Mouse (Mus musculus) limb, embryonic 10.5 days (tissue): ENCODE measurements around the gene Tspan33. TPM values are rescaled to one million over a fixed set of nuclear protein-coding genes. Genes with fewer than 3 reads are reported as not detected.

Experiments
- DNase-seq: peaks from one replicate; pipeline ENCODE4 v3.0.0-alpha.2; 2017; ENCODE audit warnings: low spot score
- H3K27ac ChIP-seq: fragments of 300-500 bp; sonication (generic); 2 replicates; pipeline ENCODE4 v1.5.1; 2016; ENCODE audit warnings: mild to moderate bottlenecking
- H3K27me3 ChIP-seq: fragments of 300-500 bp; sonication (generic); 2 replicates; pipeline ENCODE4 v1.6.1; 2016; ENCODE audit warnings: low read depth, mild to moderate bottlenecking; ENCODE audit not compliant: poor library complexity, severe bottlenecking
- H3K36me3 ChIP-seq: fragments of 300-500 bp; sonication (generic); 2 replicates; pipeline ENCODE4 v1.6.1; 2016; ENCODE audit warnings: mild to moderate bottlenecking, moderate library complexity
- H3K4me1 ChIP-seq: fragments of 300-500 bp; sonication (generic); 2 replicates; pipeline ENCODE4 v1.6.1; 2016
- H3K4me3 ChIP-seq: fragments of 300-500 bp; sonication (generic); 2 replicates; pipeline ENCODE4 v1.5.1; 2016; ENCODE audit warnings: mild to moderate bottlenecking, moderate library complexity
- H3K9me3 ChIP-seq: fragments of 300-500 bp; sonication (generic); replicated peaks from 2 replicates; pipeline ENCODE4 v1.6.1; 2016; ENCODE audit warnings: mild to moderate bottlenecking
- WGBS: fragments of 180-500 bp; shearing (Covaris S2); methylation state at CpG from one replicate; pipeline ENCODE4 v1.1.7; 2016; 5-methylcytosine and 5-hydroxymethylcytosine counted together
- polyA plus RNA-seq: library from polyadenylated mRNA; unstranded; fragments of >200 nt; fragmentation: Nextera tagmentation; extraction: Ambion mirVana; gene quantifications from 2 replicates; pipeline ENCODE4 v1.2.1, GENCODE M21; 2016

Gene Tspan33
- polyA plus RNA-seq, 1 experiment from 2014 or later = 7.0 TPM

GRCm38 (mm10) chr6:29707902-29708301, 13.9 kb downstream of the Tspan33 start:
- Histone ChIP-seq H3K4me3 (no peak overlapping the region), H3K27ac (no peak overlapping the region), H3K4me1 (peaks cover 39% of the 10 kb centered on the region), H3K36me3 (no peaks in the 10 kb centered on the region), H3K27me3 (no peaks in the 10 kb centered on the region), H3K9me3 (no peaks in the 10 kb centered on the region)
- WGBS = 9% methylated on average over 2 of the region's 2 CpGs
- no peak for DNase-seq

GRCm38 (mm10) chr6:29711318-29711717, 17.3 kb downstream of the Tspan33 start:
- DNase-seq = peak; percentile 51
- 52% methylated on average over 3 of the region's 3 CpGs for WGBS

GRCm38 (mm10) chr6:29712011-29712584, 18.1 kb downstream of the Tspan33 start:
- H3K9me3 ChIP-seq = no peaks in the 10 kb centered on the region
- WGBS = 59% methylated on average over 3 of the region's 3 CpGs
- H3K36me3 ChIP-seq = no peaks in the 10 kb centered on the region
- H3K4me3 ChIP-seq = no peak overlapping the region
- H3K27me3 ChIP-seq = peaks cover 7% of the 10 kb centered on the region
- 0 out of 2 replicates have a peak overlapping the region, but pooled peaks have one; percentile 21 for H3K27ac ChIP-seq
- no peak for DNase-seq
- H3K4me1 ChIP-seq = peaks cover 47% of the 10 kb centered on the region

More at GRCm38 (mm10) chr6:29711318-29711717, 17.3 kb downstream of the Tspan33 start:
- Histone ChIP-seq H3K4me1 (peaks cover 39% of the 10 kb centered on the region), H3K4me3 (no peak overlapping the region), H3K36me3 (no peaks in the 10 kb centered on the region), H3K9me3 (no peaks in the 10 kb centered on the region), H3K27ac (no peak overlapping the region), H3K27me3 (no peaks in the 10 kb centered on the region)

GRCm38 (mm10) chr6:29716624-29717365, 22.8 kb downstream of the Tspan33 start:
- 69% methylated on average over 10 of the region's 10 CpGs for WGBS
- Histone ChIP-seq H3K36me3 (no peaks in the 10 kb centered on the region), H3K27ac (no peak overlapping the region), H3K9me3 (no peaks in the 10 kb centered on the region), H3K27me3 (peaks cover 21% of the 10 kb centered on the region), H3K4me1 (peaks cover 42% of the 10 kb centered on the region), H3K4me3 (no peak overlapping the region)
- no peak for DNase-seq

- Histone ChIP-seq H3K27me3 (peaks cover 21% of the 10 kb centered on the region), H3K27ac (peak overlapping the region; percentile 84; the same call in 1 of the 2 replicates), H3K4me3 (peak overlapping the region; percentile 48), H3K4me1 (peaks cover 40% of the 10 kb centered on the region), H3K36me3 (no peaks in the 10 kb centered on the region), H3K9me3 (no peaks in the 10 kb centered on the region)
- DNase-seq = no peak
- WGBS = 60% methylated on average over 10 of the region's 10 CpGs
Observed at GRCm38 (mm10) chr6:29717541-29717940, 23.5 kb downstream of the Tspan33 start.

GRCm38 (mm10) chr6:29717952-29718521, 24.0 kb downstream of the Tspan33 start:
- peaks cover 21% of the 10 kb centered on the region for H3K27me3 ChIP-seq
- DNase-seq = no peak
- no peaks in the 10 kb centered on the region for H3K36me3 ChIP-seq
- no peaks in the 10 kb centered on the region for H3K9me3 ChIP-seq
- peak overlapping the region; percentile 84 for H3K27ac ChIP-seq
- H3K4me1 ChIP-seq = peaks cover 40% of the 10 kb centered on the region
- H3K4me3 ChIP-seq = peak overlapping the region; percentile 48
- WGBS = 14% methylated on average over 14 of the region's 14 CpGs

GRCm38 (mm10) chr6:29718894-29719329, 24.9 kb downstream of the Tspan33 start:
- Histone ChIP-seq H3K4me3 (peak overlapping the region; percentile 48), H3K4me1 (peaks cover 42% of the 10 kb centered on the region), H3K27ac (peak overlapping the region; percentile 84), H3K9me3 (no peaks in the 10 kb centered on the region), H3K36me3 (no peaks in the 10 kb centered on the region), H3K27me3 (peaks cover 21% of the 10 kb centered on the region)
- whole genome bisulfite sequencing = 2% methylated on average over 15 of the region's 15 CpGs
- DNase-seq = peak; percentile 78

- no peak overlapping the region for H3K27ac ChIP-seq
- H3K27me3 ChIP-seq = peaks cover 16% of the 10 kb centered on the region
- WGBS = 74% methylated on average over 2 of the region's 2 CpGs
- H3K4me1 ChIP-seq = peaks cover 36% of the 10 kb centered on the region
- no peak for DNase-seq
- H3K36me3 ChIP-seq = no peaks in the 10 kb centered on the region
- no peaks in the 10 kb centered on the region for H3K9me3 ChIP-seq
- no peak overlapping the region for H3K4me3 ChIP-seq
Observed at GRCm38 (mm10) chr6:29721890-29722289, 27.9 kb downstream of the Tspan33 start.

- DNase-seq = no peak
- WGBS = 91% methylated on average over 1 of the region's 1 CpGs
Observed at GRCm38 (mm10) chr6:29726576-29727200, 32.7 kb downstream of the Tspan33 start.

GRCm38 (mm10) chr6:29728035-29728434, 34.0 kb downstream of the Tspan33 start:
- H3K27me3 ChIP-seq = no peaks in the 10 kb centered on the region
- no peak for DNase-seq
- WGBS = 85% methylated on average over 3 of the region's 3 CpGs
- peaks cover 7% of the 10 kb centered on the region for H3K4me1 ChIP-seq
- no peak overlapping the region for H3K27ac ChIP-seq
- no peak overlapping the region for H3K4me3 ChIP-seq
- H3K36me3 ChIP-seq = no peaks in the 10 kb centered on the region
- H3K9me3 ChIP-seq = no peaks in the 10 kb centered on the region

More at GRCm38 (mm10) chr6:29726576-29727200, 32.7 kb downstream of the Tspan33 start:
- Histone ChIP-seq H3K36me3 (no peaks in the 10 kb centered on the region), H3K4me3 (no peak overlapping the region), H3K9me3 (no peaks in the 10 kb centered on the region), H3K4me1 (peaks cover 2% of the 10 kb centered on the region; the same call in 1 of the 2 replicates), H3K27me3 (no peaks in the 10 kb centered on the region), H3K27ac (no peak overlapping the region)

GRCm38 (mm10) chr6:29729491-29729890, 35.5 kb downstream of the Tspan33 start:
- no peak overlapping the region for H3K4me3 ChIP-seq
- H3K36me3 ChIP-seq = no peaks in the 10 kb centered on the region
- no peak overlapping the region for H3K27ac ChIP-seq
- 80% methylated on average over 1 of the region's 1 CpGs for WGBS
- no peaks in the 10 kb centered on the region for H3K9me3 ChIP-seq
- peaks cover 7% of the 10 kb centered on the region for H3K4me1 ChIP-seq
- no peaks in the 10 kb centered on the region for H3K27me3 ChIP-seq
- DNase-seq = no peak

- 0% methylated on average over 25 of the region's 30 CpGs for WGBS
- Histone ChIP-seq H3K27ac (peak within 1 kb of the TSS; percentile 100), H3K4me3 (peak within 1 kb of the TSS; percentile 96), H3K4me1 (peaks cover 37% of the 10 kb centered on the region), H3K36me3 (peaks cover 23% of the 10 kb centered on the region), H3K27me3 (no peaks in the 10 kb centered on the region), H3K9me3 (no peaks in the 10 kb centered on the region)
- peak; percentile 94 for DNase-seq
Observed at GRCm38 (mm10) chr6:29735336-29735688, 41.3 kb downstream of the Tspan33 start, which contains the start of gene Smo. Smo (plus strand) TSS chr6:29735503.
